8 mouse cellular contexts compared by ENCODE assay signal in genomic region chr13:55516955-55517354, GRCm38 (mm10). TPM values are rescaled to one million over a fixed set of nuclear protein-coding genes. Genes with fewer than 3 reads are reported as not detected.
DNase-seq lines count a peak whose midpoint lies in the region; ATAC-seq and TF ChIP-seq lines count a peak whose summit lies in the region.

No protein-coding gene starts in this region.

- peak; percentile 92 for TF ChIP-seq CTCF in heart, postnatal 0 days (IDR thresholded peaks at IDR 0.05; ENCODE audit: low read depth)

- H3K27me3 ChIP-seq in forebrain, embryonic 14.5 days (replicated peaks; ENCODE audit: control insufficient read depth, insufficient read depth, low read length), result no peaks in the 10 kb centered on the region
- H3K27me3 ChIP-seq in forebrain, embryonic 15.5 days, result no peaks in the 10 kb centered on the region; the same call in 1 of the 2 replicates
- peaks cover 34% of the 10 kb centered on the region for H3K27me3 ChIP-seq in heart, postnatal 0 days (ENCODE audit: control insufficient read depth, insufficient read depth, low read length)

- H3K4me1 ChIP-seq in forebrain, embryonic 14.5 days (ENCODE audit: control insufficient read depth, insufficient read depth, low read length), result peaks cover 6% of the 10 kb centered on the region
- peaks cover 13% of the 10 kb centered on the region for H3K4me1 ChIP-seq in forebrain, embryonic 15.5 days
- H3K4me1 ChIP-seq in heart, postnatal 0 days (ENCODE audit: control insufficient read depth, insufficient read depth), result peaks cover 4% of the 10 kb centered on the region

- no peak for TF ChIP-seq EP300 in heart, postnatal 0 days (IDR thresholded peaks at IDR 0.05; ENCODE audit: low read depth)

- H3K4me3 ChIP-seq in forebrain, embryonic 14.5 days (ENCODE audit: low read depth, low read length), result no peak overlapping the region
- no peak overlapping the region for H3K4me3 ChIP-seq in forebrain, embryonic 15.5 days
- H3K4me3 ChIP-seq in heart, postnatal 0 days (ENCODE audit: low read depth, low read length), result no peak overlapping the region

- H3K9ac ChIP-seq in forebrain, embryonic 14.5 days (ENCODE audit: low read length), result no peak overlapping the region
- no peak overlapping the region for H3K9ac ChIP-seq in forebrain, embryonic 15.5 days (replicated peaks)
- no peak overlapping the region for H3K9ac ChIP-seq in heart, postnatal 0 days (replicated peaks; ENCODE audit: low read depth, low read length)

- no peaks in the 10 kb centered on the region for H3K36me3 ChIP-seq in forebrain, embryonic 14.5 days (ENCODE audit: control insufficient read depth, insufficient read depth, low read length)
- H3K36me3 ChIP-seq in forebrain, embryonic 15.5 days, result no peaks in the 10 kb centered on the region
- H3K36me3 ChIP-seq in heart, postnatal 0 days (replicated peaks; ENCODE audit: control insufficient read depth, insufficient read depth, low read length), result no peaks in the 10 kb centered on the region

- peak; percentile 91 for DNase-seq in forebrain, embryonic 14.5 days (ENCODE audit: low spot score)
- DNase-seq in ZHBTc4 (ENCODE audit: low read depth, low spot score), result peak; percentile 89
- peak; percentile 55 for DNase-seq in heart, postnatal 0 days (ENCODE audit: low spot score)
- peak; percentile 92 to 97 for DNase-seq in left cerebral cortex, adult 18-20 months (ENCODE audit: low spot score in 2 of 2)
- DNase-seq in naive thymus-derived CD4-positive, alpha-beta T cell, adult 2 months (ENCODE audit: low read depth), result peak; percentile 94
- DNase-seq in telencephalon, adult 2 months (ENCODE audit: low read depth, low spot score), result peak; percentile 76

- ATAC-seq in forebrain, embryonic 14.5 days, result 0 out of 2 replicates have a peak, but pooled peaks have one; percentile 35
- no peak for ATAC-seq in forebrain, embryonic 15.5 days (replicated peaks)
- ATAC-seq in common myeloid progenitor, adult 5-6 weeks (replicated peaks; ENCODE audit: low read depth, poor library complexity, severe bottlenecking), result peak; percentile 40; the same call in 1 of the 2 replicates
- ATAC-seq in heart, postnatal 0 days (ENCODE audit: insufficient read depth, low read depth), result no peak

- no peaks in the 10 kb centered on the region for H3K9me3 ChIP-seq in forebrain, embryonic 14.5 days (replicated peaks; ENCODE audit: control insufficient read depth, low read length)
- H3K9me3 ChIP-seq in forebrain, embryonic 15.5 days, result no peaks in the 10 kb centered on the region
- H3K9me3 ChIP-seq in heart, postnatal 0 days (replicated peaks; ENCODE audit: control insufficient read depth, low read length), result no peaks in the 10 kb centered on the region

- 8% methylated on average over 5 of the region's 5 CpGs for WGBS in forebrain, embryonic 14.5 days
- 4% methylated on average over 5 of the region's 5 CpGs for WGBS in forebrain, embryonic 15.5 days
- WGBS in heart, postnatal 0 days, result 4% methylated on average over 5 of the region's 5 CpGs

- no peak overlapping the region for H3K4me2 ChIP-seq in forebrain, embryonic 14.5 days (ENCODE audit: low read length)
- H3K4me2 ChIP-seq in forebrain, embryonic 15.5 days (replicated peaks), result no peak overlapping the region
- H3K4me2 ChIP-seq in heart, postnatal 0 days (ENCODE audit: low read depth, low read length), result no peak overlapping the region

- H3K27ac ChIP-seq in forebrain, embryonic 14.5 days (ENCODE audit: low read depth, low read length), result no peak overlapping the region
- no peak overlapping the region for H3K27ac ChIP-seq in forebrain, embryonic 15.5 days (replicated peaks)
- H3K27ac ChIP-seq in heart, postnatal 0 days (ENCODE audit: low read depth), result no peak overlapping the region

RNA-seq across cellular contexts. Expression of gene Pdlim7, which starts 3.5 kb away (rescaled TPM):
- 124 and 127 TPM in 2 replicates for polyA plus RNA-seq in forebrain, embryonic 14.5 days (2014; fragmentation: Nextera tagmentation; extraction: Ambion mirVana)
- 135 and 138 TPM in 2 replicates for polyA plus RNA-seq in forebrain, embryonic 15.5 days (2015; fragmentation: Nextera tagmentation; extraction: Ambion mirVana)
- total RNA-seq in common myeloid progenitor, adult 5-6 weeks (2017), result 4.6 and 12.2 TPM in 2 replicates
- total RNA-seq in heart, postnatal 0 days (2014; rRNA removed; ENCODE audit: low replicate concordance), result 134 and 186 TPM in 2 replicates
- 190 and 210 TPM in 2 replicates for polyA plus RNA-seq in heart, postnatal 0 days (2015; fragmentation: Nextera tagmentation; extraction: Ambion mirVana)
- total RNA-seq in left cerebral cortex, adult 18-20 months (2021), result 100 to 1,000 TPM in 1 of 2 experiments, 10 to 100 TPM in 1; 91.7 to 101 TPM

RNA-seq across cellular contexts. Expression of gene Dok3, which starts 12.1 kb away (rescaled TPM):
- polyA plus RNA-seq in forebrain, embryonic 14.5 days (2014; fragmentation: Nextera tagmentation; extraction: Ambion mirVana), result 1.4 and 2.9 TPM in 2 replicates
- polyA plus RNA-seq in forebrain, embryonic 15.5 days (2015; fragmentation: Nextera tagmentation; extraction: Ambion mirVana), result 3.6 and 4.0 TPM in 2 replicates
- total RNA-seq in common myeloid progenitor, adult 5-6 weeks (2017), result 8.3 and 9.6 TPM in 2 replicates
- 2.7 and 2.8 TPM in 2 replicates for total RNA-seq in heart, postnatal 0 days (2014; rRNA removed; ENCODE audit: low replicate concordance)
- polyA plus RNA-seq in heart, postnatal 0 days (2015; fragmentation: Nextera tagmentation; extraction: Ambion mirVana), result 0.95 and 1.4 TPM in 2 replicates
- 10 to 100 TPM in 1 of 2 experiments, 1 to 10 TPM in 1; 9.1 to 12.2 TPM for total RNA-seq in left cerebral cortex, adult 18-20 months (2021)

RNA-seq across cellular contexts. Expression of gene Ddx41, which starts 19.5 kb away (rescaled TPM):
- polyA plus RNA-seq in forebrain, embryonic 14.5 days (2014; fragmentation: Nextera tagmentation; extraction: Ambion mirVana), result 72.0 and 75.7 TPM in 2 replicates
- polyA plus RNA-seq in forebrain, embryonic 15.5 days (2015; fragmentation: Nextera tagmentation; extraction: Ambion mirVana), result 67.2 and 68.4 TPM in 2 replicates
- 59.8 and 62.8 TPM in 2 replicates for total RNA-seq in common myeloid progenitor, adult 5-6 weeks (2017)
- 25.3 and 30.4 TPM in 2 replicates for total RNA-seq in heart, postnatal 0 days (2014; rRNA removed; ENCODE audit: low replicate concordance)
- 16.3 and 17.3 TPM in 2 replicates for polyA plus RNA-seq in heart, postnatal 0 days (2015; fragmentation: Nextera tagmentation; extraction: Ambion mirVana)
- 10 to 100 TPM; 52.2 to 62.0 TPM for total RNA-seq in left cerebral cortex, adult 18-20 months (2021)

RNA-seq across cellular contexts. Expression of gene Dbn1, which starts 29.0 kb away (rescaled TPM):
- 396 and 523 TPM in 2 replicates for polyA plus RNA-seq in forebrain, embryonic 14.5 days (2014; fragmentation: Nextera tagmentation; extraction: Ambion mirVana)
- polyA plus RNA-seq in forebrain, embryonic 15.5 days (2015; fragmentation: Nextera tagmentation; extraction: Ambion mirVana), result 732 and 750 TPM in 2 replicates
- 1.1 and 5.3 TPM in 2 replicates for total RNA-seq in common myeloid progenitor, adult 5-6 weeks (2017)
- total RNA-seq in heart, postnatal 0 days (2014; rRNA removed; ENCODE audit: low replicate concordance), result 38.5 and 46.0 TPM in 2 replicates
- polyA plus RNA-seq in heart, postnatal 0 days (2015; fragmentation: Nextera tagmentation; extraction: Ambion mirVana), result 30.2 and 30.9 TPM in 2 replicates
- total RNA-seq in left cerebral cortex, adult 18-20 months (2021), result 100 to 1,000 TPM; 263 to 271 TPM

RNA-seq across cellular contexts. Expression of gene Prr7, which starts 52.9 kb away (rescaled TPM):
- 6.7 and 7.4 TPM in 2 replicates for polyA plus RNA-seq in forebrain, embryonic 14.5 days (2014; fragmentation: Nextera tagmentation; extraction: Ambion mirVana)
- polyA plus RNA-seq in forebrain, embryonic 15.5 days (2015; fragmentation: Nextera tagmentation; extraction: Ambion mirVana), result 3.2 and 3.4 TPM in 2 replicates
- total RNA-seq in common myeloid progenitor, adult 5-6 weeks (2017), result 0.27 TPM in 1 of 2 replicates, not detected in the other
- 3.6 and 8.2 TPM in 2 replicates for total RNA-seq in heart, postnatal 0 days (2014; rRNA removed; ENCODE audit: low replicate concordance)
- polyA plus RNA-seq in heart, postnatal 0 days (2015; fragmentation: Nextera tagmentation; extraction: Ambion mirVana), result 0.08 TPM in 1 of 2 replicates, not detected in the other
- total RNA-seq in left cerebral cortex, adult 18-20 months (2021), result 10 to 100 TPM; 66.6 to 70.1 TPM

Comparison
In these comparisons a context has a peak if more than half of its experiments do, and no peak if none do; other contexts are left out.
1. ATAC-seq: peak in forebrain, embryonic 14.5 days (single experiment) and common myeloid progenitor, adult 5-6 weeks (single experiment); none in forebrain, embryonic 15.5 days (single experiment) and heart, postnatal 0 days (single experiment).
2. Peak in every context shown above with its lines, with median percentiles within 50 percentile points of each other: DNase-seq.